ENCODE assay signal across 9 mouse cellular contexts in the genomic region with DNA sequence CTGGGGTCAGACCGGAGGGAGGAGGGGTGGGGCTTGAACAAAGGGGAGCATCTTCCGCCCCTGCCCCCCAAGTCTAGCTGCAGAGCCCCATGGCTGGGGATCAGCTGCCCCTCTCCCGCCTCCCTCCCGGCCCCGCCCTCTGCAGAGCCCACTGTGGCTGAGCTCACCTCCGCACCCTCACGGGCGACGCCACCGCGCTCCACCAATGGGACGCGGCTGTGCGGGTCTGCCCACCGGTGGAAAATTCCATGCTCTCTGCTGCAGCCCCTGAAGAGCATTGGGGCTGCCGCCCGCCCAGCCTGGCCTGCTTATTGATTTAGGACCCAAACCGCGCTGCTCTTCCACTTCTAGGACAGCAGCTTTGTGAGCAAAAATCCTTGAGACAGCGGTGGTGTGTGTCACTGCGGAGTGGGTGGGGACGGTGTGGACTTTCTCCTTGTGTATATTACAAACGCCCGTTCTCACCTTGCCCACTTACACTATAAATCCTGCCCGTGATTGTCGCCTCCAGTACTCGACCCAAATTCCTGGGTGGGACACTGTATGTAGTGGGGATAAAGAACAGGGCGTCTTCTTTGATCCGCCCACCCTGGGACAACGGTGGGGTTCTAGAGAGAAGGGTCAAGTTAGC.
DNase-seq lines count a peak whose midpoint lies in the region; ATAC-seq lines count a peak whose summit lies in the region.
"Had no signal": no experiment of that assay in that cellular context is flagged by ENCODE, and none has a peak within 500 bp of the region (broad histone marks: within the 10 kb centered on the region; RNA-seq: fewer than 3 reads in every experiment).

No protein-coding gene starts in this region.

- H3K4me1 ChIP-seq in hindbrain, embryonic 15.5 days (replicated peaks): peaks cover 22% of the 10 kb centered on the region
- H3K4me1 ChIP-seq in lung, embryonic 16.5 days (replicated peaks; ENCODE audit: control insufficient read depth, insufficient read depth, low read length): peaks cover 9% of the 10 kb centered on the region

- H3K4me3 ChIP-seq in hindbrain, embryonic 15.5 days: peak overlapping the region; percentile 46
- H3K4me3 ChIP-seq in lung, embryonic 16.5 days (ENCODE audit: low read length): peak overlapping the region; percentile 56

- H3K27me3 ChIP-seq in hindbrain, embryonic 15.5 days: no peaks in the 10 kb centered on the region
- H3K27me3 ChIP-seq in lung, embryonic 16.5 days (ENCODE audit: control insufficient read depth, insufficient read depth, low read depth, low read length): peaks cover 2% of the 10 kb centered on the region; the same call in 1 of the 2 replicates
- H3K27me3 ChIP-seq: CH12.LX had no signal

- peak overlapping the region; percentile 91 for H3K4me2 ChIP-seq in hindbrain, embryonic 15.5 days
- H3K4me2 ChIP-seq in lung, embryonic 16.5 days (ENCODE audit: low read depth, low read length): peak overlapping the region; percentile 95

- no peaks in the 10 kb centered on the region for H3K36me3 ChIP-seq in hindbrain, embryonic 15.5 days
- no peaks in the 10 kb centered on the region for H3K36me3 ChIP-seq in lung, embryonic 16.5 days (ENCODE audit: control insufficient read depth, insufficient read depth, low read length)

- WGBS in hindbrain, embryonic 15.5 days: 4% methylated on average over 30 of the region's 30 CpGs
- WGBS in lung, embryonic 16.5 days: 1% methylated on average over 29 of the region's 30 CpGs

- peak overlapping the region; percentile 60 for H3K9ac ChIP-seq in hindbrain, embryonic 15.5 days
- H3K9ac ChIP-seq in lung, embryonic 16.5 days (ENCODE audit: low read length): peak overlapping the region; percentile 60

- no peaks in the 10 kb centered on the region for H3K9me3 ChIP-seq in hindbrain, embryonic 15.5 days
- no peaks in the 10 kb centered on the region for H3K9me3 ChIP-seq in lung, embryonic 16.5 days (ENCODE audit: control insufficient read depth, low read length)

- H3K27ac ChIP-seq in hindbrain, embryonic 15.5 days (replicated peaks): peak overlapping the region; percentile 88
- 0 out of 2 replicates have a peak overlapping the region, but pooled peaks have one; percentile 6 for H3K27ac ChIP-seq in lung, embryonic 16.5 days (ENCODE audit: low read length)

- peak; percentile 80 for DNase-seq in Muller cell, postnatal 12 days (ENCODE audit: inconsistent ontology term)
- DNase-seq in cerebellum, postnatal 25 days: peak; percentile 89 to 93
- peak; percentile 73 to 79 for DNase-seq in frontal cortex, postnatal 36 days (ENCODE audit: low spot score in 2 of 2)
- DNase-seq in layer of hippocampus, postnatal 25 days (ENCODE audit: extremely low spot score in 1 of 2, low spot score in 1 of 2): peak; percentile 48 to 54
- peak; percentile 67 for DNase-seq in retina, embryonic 14.5 days (ENCODE audit: low spot score)
- no peak for DNase-seq in adipocyte (ENCODE audit: low spot score)

- ATAC-seq in hindbrain, embryonic 15.5 days (ENCODE audit: low FRiP score, low read depth): peak; percentile 97
- ATAC-seq in lung, embryonic 16.5 days (ENCODE audit: low read depth): peak; percentile 96
